Mouse (Mus musculus) stomach, postnatal 0 days (tissue): Measurements from ENCODE around the gene D430042O09Rik.

Experiments used
- CTCF ChIP-seq: IDR thresholded peaks from 2 replicates; pipeline ENCODE4 v1.5.1; 2016; ENCODE audit warnings: antibody characterized with exemption, low read depth, mild to moderate bottlenecking, moderate library complexity
- EP300 ChIP-seq: optimal IDR thresholded peaks from 2 replicates; pipeline ENCODE3; 2016; ENCODE audit warnings: antibody characterized with exemption

DNA sequence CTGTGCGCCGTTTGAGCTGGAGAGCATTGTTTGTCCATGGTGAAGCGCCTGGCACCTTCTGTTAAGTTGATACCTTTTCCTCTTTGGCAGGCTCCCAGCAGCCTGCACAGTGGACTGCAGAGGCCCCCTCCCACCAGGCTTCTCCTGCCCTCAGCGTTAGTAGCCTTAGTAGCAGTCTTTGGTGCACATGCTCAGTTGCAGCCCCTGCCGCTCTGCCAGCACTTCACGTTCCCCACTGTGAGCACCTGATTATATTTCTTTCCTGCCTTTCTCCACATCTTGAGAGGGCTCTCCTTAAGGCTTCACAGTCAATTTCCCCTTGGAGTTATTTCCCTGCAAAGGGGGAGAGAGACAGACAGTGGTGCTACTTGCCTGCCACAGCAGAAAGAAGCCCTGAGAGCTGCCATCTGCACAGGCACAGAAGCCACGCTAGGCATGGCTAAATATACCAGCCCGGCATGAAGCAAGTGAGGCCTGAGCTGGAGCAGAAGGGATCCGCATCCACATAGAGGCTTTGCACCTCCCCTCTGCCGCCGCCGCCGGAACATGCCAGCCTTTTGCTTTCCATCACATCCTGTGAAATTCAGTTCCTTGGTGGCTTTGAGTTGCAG, 65.4 kb downstream of the D430042O09Rik start:
- no peak for TF ChIP-seq EP300
- TF ChIP-seq CTCF, result no peak
